Mouse (Mus musculus) heart, postnatal 0 days (tissue): Measurements from ENCODE around the gene Pola2. TPM values are rescaled to one million over a fixed set of nuclear protein-coding genes. Genes with fewer than 3 reads are reported as not detected.

Experiments
- ATAC-seq: fragments of 200-750 bp; cut with Nextera tagmentation; 2 replicates; pipeline ENCODE4 v1.8.0; 2017; ENCODE audit warnings: low read depth, moderate number of reproducible peaks, moderate library complexity; ENCODE audit not compliant: insufficient read depth
- DNase-seq: peaks from one replicate; pipeline ENCODE4 v3.0.0-alpha.2; 2016; ENCODE audit warnings: low spot score
- H3K27ac ChIP-seq: fragments of 300-500 bp; sonication (generic); 2 replicates; pipeline ENCODE4 v1.5.1; 2014; ENCODE audit warnings: low read depth, mild to moderate bottlenecking
- H3K27me3 ChIP-seq: fragments of 300-500 bp; sonication (generic); 2 replicates; pipeline ENCODE4 v1.6.1; 2014; ENCODE audit warnings: low read length, mixed read lengths; ENCODE audit not compliant: control insufficient read depth, insufficient read depth
- H3K36me3 ChIP-seq: fragments of 300-500 bp; sonication (generic); replicated peaks from 2 replicates; pipeline ENCODE4 v1.6.1; 2014; ENCODE audit warnings: low read length, mixed read lengths; ENCODE audit not compliant: control insufficient read depth, insufficient read depth
- H3K4me1 ChIP-seq: fragments of 300-500 bp; sonication (generic); 2 replicates; pipeline ENCODE4 v1.6.1; 2014; ENCODE audit warnings: antibody characterized with exemption; ENCODE audit not compliant: control insufficient read depth, insufficient read depth
- H3K4me2 ChIP-seq: fragments of 300-500 bp; sonication (generic); 2 replicates; pipeline ENCODE4 v1.6.1; 2014; ENCODE audit warnings: low read depth, mild to moderate bottlenecking, low read length, moderate library complexity
- H3K4me3 ChIP-seq: fragments of 300-500 bp; sonication (generic); 2 replicates; pipeline ENCODE4 v1.5.1; 2014; ENCODE audit warnings: low read depth, low read length
- H3K9ac ChIP-seq: fragments of 300-500 bp; sonication (generic); replicated peaks from 2 replicates; pipeline ENCODE4 v1.6.1; 2014; ENCODE audit warnings: low read depth, low read length, mixed read lengths
- H3K9me3 ChIP-seq: fragments of 300-500 bp; sonication (generic); replicated peaks from 2 replicates; pipeline ENCODE4 v1.6.1; 2016; ENCODE audit warnings: low read length; ENCODE audit not compliant: control insufficient read depth
- CTCF ChIP-seq: IDR thresholded peaks from 2 replicates; pipeline ENCODE4 v1.5.1; 2016; ENCODE audit warnings: antibody characterized with exemption, control low read depth, low read depth
- EP300 ChIP-seq: IDR thresholded peaks from 2 replicates; pipeline ENCODE4 v1.6.1; 2016; ENCODE audit warnings: antibody characterized with exemption, low read depth
- WGBS: fragments of 180-500 bp; shearing (Covaris S2); extraction: QIAGEN DNeasy Blood & Tissue Kit; methylation state at CpG from one replicate; pipeline ENCODE4 v1.1.7; 2014; 5-methylcytosine and 5-hydroxymethylcytosine counted together
- polyA plus RNA-seq: library from polyadenylated mRNA; unstranded; fragments of >200 nt; fragmentation: Nextera tagmentation; extraction: Ambion mirVana; gene quantifications from 2 replicates; pipeline ENCODE4 v1.2.1, GENCODE M21; 2015
- total RNA-seq: library from RNA; depleted of rRNA; stranded (reverse); fragments of >200 nt; gene quantifications from 2 replicates; pipeline ENCODE4 v1.2.3, GENCODE M21; 2014; ENCODE audit warnings: low replicate concordance

Pola2 gene
- total and polyA plus RNA-seq, 2 experiments from 2014 or later: 34.1 to 44.7 TPM

DNA sequence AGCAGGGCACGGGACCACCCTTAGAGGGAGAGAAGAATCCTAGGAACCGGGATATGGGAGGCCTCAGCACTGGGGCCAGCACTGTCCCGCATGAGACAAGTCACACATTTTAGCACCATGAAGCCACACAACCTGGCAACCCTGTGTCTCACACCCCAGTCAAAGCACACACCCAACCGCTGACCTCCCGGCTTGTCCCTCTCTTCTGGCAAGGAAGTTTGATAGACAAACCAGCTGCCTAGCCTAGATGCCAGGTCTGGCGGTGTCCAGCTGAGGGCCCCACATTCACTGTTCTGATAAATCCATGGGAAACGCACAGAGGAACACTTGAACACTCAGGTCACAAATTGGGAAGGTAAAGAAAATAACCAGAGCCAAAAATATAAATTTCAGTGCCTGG, 21.4 kb downstream of the Pola2 start:
- no peaks in the 10 kb centered on the region for H3K9me3 ChIP-seq
- H3K4me3 ChIP-seq: no peak overlapping the region
- WGBS: 57% methylated on average over 7 of the region's 7 CpGs
- TF ChIP-seq CTCF (no peak), EP300 (no peak)
- ATAC-seq (no peak), DNase-seq (no peak)
- H3K27me3 ChIP-seq: no peaks in the 10 kb centered on the region
- H3K4me1 ChIP-seq: peaks cover 45% of the 10 kb centered on the region
- no peak overlapping the region for H3K9ac ChIP-seq
- peaks cover 8% of the 10 kb centered on the region for H3K36me3 ChIP-seq
- no peak overlapping the region for H3K4me2 ChIP-seq
- H3K27ac ChIP-seq: no peak overlapping the region

GRCm38 (mm10) chr19:5940656-5941055, 23.3 kb downstream of the Pola2 start:
- no peak for DNase-seq
- no peak for TF ChIP-seq CTCF
- no peak for TF ChIP-seq EP300
- peaks cover 46% of the 10 kb centered on the region for H3K4me1 ChIP-seq
- no peak for ATAC-seq
- WGBS: 71% methylated on average over 10 of the region's 10 CpGs
- no peak overlapping the region for H3K4me2 ChIP-seq
- H3K27ac ChIP-seq: peak overlapping the region; percentile 75
- H3K4me3 ChIP-seq: no peak overlapping the region
- H3K27me3 ChIP-seq: no peaks in the 10 kb centered on the region
- H3K9ac ChIP-seq: no peak overlapping the region
- peaks cover 8% of the 10 kb centered on the region for H3K36me3 ChIP-seq
- H3K9me3 ChIP-seq: no peaks in the 10 kb centered on the region

GRCm38 (mm10) chr19:5940173-5940572, 23.8 kb downstream of the Pola2 start:
- peak overlapping the region; percentile 75 for H3K27ac ChIP-seq
- peaks cover 8% of the 10 kb centered on the region for H3K36me3 ChIP-seq
- no peak overlapping the region for H3K4me3 ChIP-seq
- peaks cover 46% of the 10 kb centered on the region for H3K4me1 ChIP-seq
- 24% methylated on average over 4 of the region's 4 CpGs for WGBS
- H3K9ac ChIP-seq: no peak overlapping the region
- H3K9me3 ChIP-seq: no peaks in the 10 kb centered on the region
- no peak overlapping the region for H3K4me2 ChIP-seq
- H3K27me3 ChIP-seq: no peaks in the 10 kb centered on the region
- ATAC-seq (peak; percentile 36), DNase-seq (peak; percentile 57)
- TF ChIP-seq CTCF (no peak), EP300 (peak; percentile 63; the same call in 1 of the 2 replicates)

GRCm38 (mm10) chr19:5939715-5940114, 24.3 kb downstream of the Pola2 start:
- Histone ChIP-seq H3K9ac (no peak overlapping the region), H3K9me3 (no peaks in the 10 kb centered on the region), H3K4me2 (no peak overlapping the region), H3K27ac (peak overlapping the region; percentile 47; the same call in 1 of the 2 replicates), H3K4me1 (peaks cover 44% of the 10 kb centered on the region), H3K36me3 (peaks cover 8% of the 10 kb centered on the region), H3K4me3 (no peak overlapping the region), H3K27me3 (no peaks in the 10 kb centered on the region)
- DNase-seq (no peak), ATAC-seq (no peak)
- TF ChIP-seq EP300 (no peak), CTCF (no peak)
- WGBS: 71% methylated on average over 5 of the region's 5 CpGs

GRCm38 (mm10) chr19:5938516-5938915, 25.5 kb downstream of the Pola2 start:
- Histone ChIP-seq H3K36me3 (peaks cover 8% of the 10 kb centered on the region), H3K9ac (no peak overlapping the region), H3K27me3 (no peaks in the 10 kb centered on the region), H3K4me3 (no peak overlapping the region), H3K27ac (peak overlapping the region; percentile 49; the same call in 1 of the 2 replicates), H3K4me2 (no peak overlapping the region), H3K9me3 (no peaks in the 10 kb centered on the region), H3K4me1 (peaks cover 32% of the 10 kb centered on the region)
- 87% methylated on average over 6 of the region's 6 CpGs for WGBS
- ATAC-seq: no peak
- TF ChIP-seq EP300 (no peak), CTCF (no peak)
- DNase-seq: no peak

- peak; percentile 31 for ATAC-seq
- DNase-seq: peak; percentile 57
Measured at GRCm38 (mm10) chr19:5937836-5938406, 26.1 kb downstream of the Pola2 start.

More at GRCm38 (mm10) chr19:5937836-5938406, 26.1 kb downstream of the Pola2 start:
- Histone ChIP-seq H3K9ac (no peak overlapping the region), H3K4me1 (peaks cover 31% of the 10 kb centered on the region), H3K9me3 (no peaks in the 10 kb centered on the region), H3K27ac (peak overlapping the region; percentile 49), H3K4me2 (peak overlapping the region; percentile 30; the same call in 1 of the 2 replicates), H3K36me3 (peaks cover 8% of the 10 kb centered on the region), H3K27me3 (no peaks in the 10 kb centered on the region), H3K4me3 (no peak overlapping the region)
- 5% methylated on average over 14 of the region's 14 CpGs for WGBS
- TF ChIP-seq CTCF (no peak), EP300 (no peak)
